Mouse (Mus musculus) midbrain, postnatal 0 days (tissue): ENCODE measurements at regions not wholly inside any gene's neighbourhood (a gene's known extent, or its start where the extent isn't known, plus 50 kb on each side); places are given as distances from the start of the nearest gene placed in this dataset.

Experiments
- ATAC-seq: fragments of 200-750 bp; cut with Nextera tagmentation; 2 replicates; pipeline ENCODE4 v1.8.0; 2017; ENCODE audit warnings: moderate number of reproducible peaks, mild to moderate bottlenecking, moderate TSS enrichment, moderate library complexity; ENCODE audit not compliant: low FRiP score
- DNase-seq: peaks from one replicate; pipeline ENCODE4 v3.0.0-alpha.2; 2015; ENCODE audit warnings: low spot score
- H3K27ac ChIP-seq: fragments of 300-500 bp; sonication (generic); 2 replicates; pipeline ENCODE4 v1.5.1; 2014; ENCODE audit warnings: low read depth, mild to moderate bottlenecking, low read length, mixed read lengths
- H3K27me3 ChIP-seq: fragments of 300-500 bp; sonication (generic); 2 replicates; pipeline ENCODE4 v1.6.1; 2014; ENCODE audit warnings: low read length, control low read depth, mixed read lengths; ENCODE audit not compliant: insufficient read depth
- H3K36me3 ChIP-seq: fragments of 300-500 bp; sonication (generic); 2 replicates; pipeline ENCODE4 v1.6.1; 2014; ENCODE audit warnings: low read length, control low read depth, mixed read lengths; ENCODE audit not compliant: insufficient read depth
- H3K4me1 ChIP-seq: fragments of 300-500 bp; sonication (generic); 2 replicates; pipeline ENCODE4 v1.6.1; 2014; ENCODE audit warnings: mild to moderate bottlenecking, control low read depth, antibody characterized with exemption, low read length, mixed read lengths; ENCODE audit not compliant: insufficient read depth
- H3K4me2 ChIP-seq: fragments of 300-500 bp; sonication (generic); 2 replicates; pipeline ENCODE4 v1.6.1; 2014; ENCODE audit warnings: low read depth, mild to moderate bottlenecking, low read length, mixed read lengths; ENCODE audit not compliant: poor library complexity, severe bottlenecking
- H3K4me3 ChIP-seq: fragments of 300-500 bp; sonication (generic); 2 replicates; pipeline ENCODE4 v1.5.1; 2014; ENCODE audit warnings: low read depth, mild to moderate bottlenecking, low read length, moderate library complexity
- H3K9ac ChIP-seq: fragments of 300-500 bp; sonication (generic); replicated peaks from 2 replicates; pipeline ENCODE4 v1.6.1; 2014; ENCODE audit warnings: mild to moderate bottlenecking, low read length, moderate library complexity, mixed read lengths; ENCODE audit not compliant: poor library complexity, severe bottlenecking
- H3K9me3 ChIP-seq: fragments of 300-500 bp; sonication (generic); 2 replicates; pipeline ENCODE4 v1.6.1; 2016; ENCODE audit warnings: low read length, control low read depth
- CTCF ChIP-seq: IDR thresholded peaks from 2 replicates; pipeline ENCODE4 v1.5.1; 2016; ENCODE audit warnings: antibody characterized with exemption, mild to moderate bottlenecking
- WGBS: fragments of 180-500 bp; shearing (Covaris S2); extraction: QIAGEN DNeasy Blood & Tissue Kit; methylation state at CpG from one replicate; pipeline ENCODE4 v1.1.7; 2014; 5-methylcytosine and 5-hydroxymethylcytosine counted together

- H3K4me2 ChIP-seq: no peak overlapping the region
- H3K9me3 ChIP-seq: no peaks in the 10 kb centered on the region
- H3K27ac ChIP-seq: no peak overlapping the region
- ATAC-seq (no peak), DNase-seq (no peak)
- no peak for TF ChIP-seq CTCF
- H3K4me3 ChIP-seq: no peak overlapping the region
- no peaks in the 10 kb centered on the region for H3K27me3 ChIP-seq
- H3K9ac ChIP-seq: no peak overlapping the region
- no peaks in the 10 kb centered on the region for H3K36me3 ChIP-seq
- 95% methylated on average over 2 of the region's 2 CpGs for WGBS
- no peaks in the 10 kb centered on the region for H3K4me1 ChIP-seq
Observed at GRCm38 (mm10) chr12:94755754-94756153, 936.3 kb upstream of the Flrt2 start.

- no peak for ATAC-seq
- Histone ChIP-seq H3K27ac (no peak overlapping the region), H3K4me3 (no peak overlapping the region), H3K27me3 (no peaks in the 10 kb centered on the region), H3K36me3 (no peaks in the 10 kb centered on the region), H3K4me2 (no peak overlapping the region), H3K9me3 (no peaks in the 10 kb centered on the region), H3K9ac (no peak overlapping the region), H3K4me1 (no peaks in the 10 kb centered on the region)
- TF ChIP-seq CTCF: no peak
- no peak for DNase-seq
- 74% methylated on average over 5 of the region's 5 CpGs for WGBS
Observed at GRCm38 (mm10) chr12:94795913-94796615, 896.0 kb upstream of the Flrt2 start.

GRCm38 (mm10) chr12:94804692-94805091, 887.3 kb upstream of the Flrt2 start:
- no peak for TF ChIP-seq CTCF
- Histone ChIP-seq H3K4me1 (no peaks in the 10 kb centered on the region), H3K4me2 (no peak overlapping the region), H3K27ac (no peak overlapping the region), H3K9me3 (no peaks in the 10 kb centered on the region), H3K36me3 (no peaks in the 10 kb centered on the region), H3K4me3 (no peak overlapping the region), H3K9ac (no peak overlapping the region), H3K27me3 (no peaks in the 10 kb centered on the region)
- WGBS: 86% methylated on average over 1 of the region's 1 CpGs
- ATAC-seq: no peak
- no peak for DNase-seq

DNA sequence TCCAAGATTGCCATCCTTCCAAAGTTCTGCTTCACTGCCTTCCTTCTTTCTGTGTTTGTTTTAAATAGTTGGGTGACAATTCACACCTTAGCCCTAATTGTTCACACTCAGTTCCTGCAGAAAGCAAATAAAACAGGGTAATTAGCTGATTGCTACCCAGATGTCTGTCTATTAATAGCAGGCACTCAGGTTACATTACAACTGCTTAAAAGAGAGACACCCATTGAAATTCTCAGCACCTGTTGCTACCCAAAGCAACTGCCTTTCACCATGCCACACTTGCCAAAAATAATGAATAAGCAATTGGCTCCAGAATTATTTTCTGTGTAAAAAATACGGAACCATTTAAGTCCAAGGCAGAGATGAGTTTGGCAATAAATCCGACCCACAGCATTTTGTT, 860.6 kb upstream of the Flrt2 start:
- Histone ChIP-seq H3K4me2 (no peak overlapping the region), H3K9me3 (no peaks in the 10 kb centered on the region), H3K4me3 (no peak overlapping the region), H3K9ac (no peak overlapping the region), H3K27ac (no peak overlapping the region), H3K36me3 (no peaks in the 10 kb centered on the region), H3K27me3 (no peaks in the 10 kb centered on the region), H3K4me1 (no peaks in the 10 kb centered on the region)
- no peak for DNase-seq
- ATAC-seq: no peak
- TF ChIP-seq CTCF: no peak
- 93% methylated on average over 2 of the region's 2 CpGs for WGBS

DNA sequence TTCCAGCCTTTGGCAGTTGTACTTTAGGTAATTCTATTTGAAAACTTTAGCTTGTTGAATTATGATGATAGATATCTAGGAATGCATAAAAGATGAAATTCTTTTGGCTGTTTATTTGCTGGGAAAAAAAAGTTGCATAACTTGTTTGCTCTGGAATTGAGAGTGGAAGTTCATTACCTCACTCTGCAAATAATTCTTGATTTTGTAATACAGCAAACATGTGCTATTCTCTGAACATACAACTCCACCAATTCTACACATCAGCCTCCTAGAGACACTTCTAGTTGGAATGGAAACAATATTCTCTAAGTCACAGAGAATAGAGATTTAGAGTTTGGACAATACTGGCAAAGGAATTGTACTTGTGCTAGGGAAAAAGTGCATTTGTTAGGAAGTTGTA, 829.3 kb upstream of the Flrt2 start:
- Histone ChIP-seq H3K36me3 (no peaks in the 10 kb centered on the region), H3K4me1 (no peaks in the 10 kb centered on the region), H3K27ac (no peak overlapping the region), H3K4me2 (no peak overlapping the region), H3K9ac (no peak overlapping the region), H3K9me3 (no peaks in the 10 kb centered on the region), H3K4me3 (no peak overlapping the region), H3K27me3 (no peaks in the 10 kb centered on the region)
- ATAC-seq: no peak
- DNase-seq: no peak
- TF ChIP-seq CTCF: no peak

- no peak for TF ChIP-seq CTCF
- Histone ChIP-seq H3K27ac (no peak overlapping the region), H3K9ac (no peak overlapping the region), H3K4me3 (no peak overlapping the region), H3K9me3 (0 out of 2 replicates have a peak, but pooled peaks cover 3% of the 10 kb centered on the region), H3K4me1 (no peaks in the 10 kb centered on the region), H3K4me2 (no peak overlapping the region), H3K36me3 (no peaks in the 10 kb centered on the region), H3K27me3 (no peaks in the 10 kb centered on the region)
- no peak for ATAC-seq
- DNase-seq: no peak
- WGBS: 92% methylated on average over 2 of the region's 2 CpGs
Observed at GRCm38 (mm10) chr12:94910816-94911215, 781.2 kb upstream of the Flrt2 start.
